Mouse (Mus musculus) lung, adult 2 months (tissue): ENCODE results near the gene Srf.

Experiments
- CTCF ChIP-seq: fragments of 200-500 bp; IDR thresholded peaks from 2 replicates; pipeline ENCODE4 v1.5.1; 2011; ENCODE audit warnings: mild to moderate bottlenecking, low read length, control low read depth; ENCODE audit not compliant: insufficient read depth
- POLR2A ChIP-seq: fragments of 200-500 bp; IDR thresholded peaks from 2 replicates; pipeline ENCODE4 v1.6.1; 2011; ENCODE audit warnings: low read depth, mild to moderate bottlenecking, control low read depth, low read length, borderline replicate concordance; ENCODE audit errors: extremely low read depth

DNA sequence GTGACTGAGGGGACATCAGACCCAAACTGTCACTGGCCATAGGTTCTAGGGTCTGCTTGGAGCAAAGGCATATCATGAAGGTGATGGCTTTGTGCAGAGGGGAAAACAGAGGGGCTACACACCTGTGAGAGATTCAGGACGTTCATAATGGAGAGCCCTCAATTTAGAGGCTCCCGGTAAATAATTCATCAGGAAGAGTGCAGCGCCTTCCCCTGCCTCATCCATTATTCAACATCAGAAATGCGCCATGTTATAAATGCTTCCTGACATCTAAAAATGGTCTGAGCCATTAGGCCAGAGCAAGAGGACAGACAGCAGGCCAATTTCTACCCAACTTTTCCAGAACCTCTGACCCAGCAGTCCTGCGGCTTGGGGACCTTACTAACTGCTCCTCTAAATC lies 49.2 kb upstream of the Srf start:
- no peak for TF ChIP-seq POLR2A
- no peak for TF ChIP-seq CTCF
